Mouse (Mus musculus) hindbrain, embryonic 16.5 days (tissue): ENCODE results near the gene Atxn3. TPM values are rescaled to one million over a fixed set of nuclear protein-coding genes. Genes with fewer than 3 reads are reported as not detected.

Experiments
- ATAC-seq: fragments of 200-750 bp; cut with Nextera tagmentation; 2 replicates; pipeline ENCODE4 v1.8.0; 2017; ENCODE audit warnings: moderate TSS enrichment, moderate library complexity
- H3K27ac ChIP-seq: fragments of 300-500 bp; sonication (generic); 2 replicates; pipeline ENCODE4 v1.5.1; 2014; ENCODE audit warnings: low read depth, mild to moderate bottlenecking, control low read depth, low read length, moderate library complexity
- H3K27me3 ChIP-seq: fragments of 300-500 bp; sonication (generic); replicated peaks from 2 replicates; pipeline ENCODE4 v1.6.1; 2014; ENCODE audit warnings: low read length; ENCODE audit not compliant: control insufficient read depth, insufficient read depth
- H3K36me3 ChIP-seq: fragments of 300-500 bp; sonication (generic); 2 replicates; pipeline ENCODE4 v1.6.1; 2014; ENCODE audit warnings: mild to moderate bottlenecking, low read length, moderate library complexity, mixed read lengths; ENCODE audit not compliant: control insufficient read depth, insufficient read depth
- H3K4me1 ChIP-seq: fragments of 300-500 bp; sonication (generic); 2 replicates; pipeline ENCODE4 v1.6.1; 2014; ENCODE audit warnings: low read depth, low read length; ENCODE audit not compliant: control insufficient read depth, insufficient read depth
- H3K4me2 ChIP-seq: fragments of 300-500 bp; sonication (generic); 2 replicates; pipeline ENCODE4 v1.6.1; 2014; ENCODE audit warnings: mild to moderate bottlenecking, low read length, control low read depth, moderate library complexity
- H3K4me3 ChIP-seq: fragments of 300-500 bp; sonication (generic); 2 replicates; pipeline ENCODE4 v1.5.1; 2014; ENCODE audit warnings: mild to moderate bottlenecking, low read length, control low read depth, moderate library complexity
- H3K9ac ChIP-seq: fragments of 300-500 bp; sonication (generic); 2 replicates; pipeline ENCODE4 v1.6.1; 2014; ENCODE audit warnings: low read depth, mild to moderate bottlenecking, control low read depth, low read length, moderate library complexity
- H3K9me3 ChIP-seq: fragments of 300-500 bp; sonication (generic); 2 replicates; pipeline ENCODE4 v1.6.1; 2014; ENCODE audit warnings: mild to moderate bottlenecking, low read length, moderate library complexity; ENCODE audit not compliant: control insufficient read depth
- WGBS: fragments of 180-500 bp; shearing (Covaris S2); extraction: QIAGEN DNeasy Blood & Tissue Kit; methylation state at CpG from one replicate; pipeline ENCODE4 v1.1.7; 2014; 5-methylcytosine and 5-hydroxymethylcytosine counted together
- polyA plus RNA-seq: library from polyadenylated mRNA; unstranded; fragments of >200 nt; fragmentation: Nextera tagmentation; extraction: Ambion mirVana; gene quantifications from 2 replicates; pipeline ENCODE4 v1.2.1, GENCODE M21; 2015

Atxn3 gene
- polyA plus RNA-seq, 1 experiment from 2014 or later, result 9.0 TPM

DNA sequence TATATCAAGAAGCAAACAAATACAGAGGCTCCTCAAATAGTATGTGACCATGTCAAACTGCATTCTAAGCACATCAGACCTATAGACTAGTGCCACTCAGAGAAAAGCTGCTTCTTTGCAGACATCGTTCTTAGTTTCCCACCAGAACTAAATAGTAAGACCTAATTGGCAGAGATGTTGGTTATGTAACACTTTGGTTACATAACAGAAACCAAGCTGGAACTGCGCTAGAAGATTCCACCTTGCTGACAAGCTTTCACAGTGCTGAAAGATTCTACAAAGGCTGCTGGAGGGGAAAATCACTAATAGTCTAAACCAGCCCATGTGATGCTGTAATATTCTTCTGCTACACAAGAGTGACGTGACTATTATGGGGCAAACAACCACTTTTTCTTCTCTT lies 22.8 kb downstream of the Atxn3 start:
- H3K4me1 ChIP-seq, result no peaks in the 10 kb centered on the region
- H3K27ac ChIP-seq, result no peak overlapping the region
- no peaks in the 10 kb centered on the region for H3K27me3 ChIP-seq
- ATAC-seq, result no peak
- H3K9ac ChIP-seq, result no peak overlapping the region
- H3K9me3 ChIP-seq, result no peaks in the 10 kb centered on the region
- peaks cover 25% of the 10 kb centered on the region for H3K36me3 ChIP-seq
- H3K4me2 ChIP-seq, result no peak overlapping the region
- no peak overlapping the region for H3K4me3 ChIP-seq
- WGBS, result 97% methylated on average over 3 of the region's 3 CpGs

DNA sequence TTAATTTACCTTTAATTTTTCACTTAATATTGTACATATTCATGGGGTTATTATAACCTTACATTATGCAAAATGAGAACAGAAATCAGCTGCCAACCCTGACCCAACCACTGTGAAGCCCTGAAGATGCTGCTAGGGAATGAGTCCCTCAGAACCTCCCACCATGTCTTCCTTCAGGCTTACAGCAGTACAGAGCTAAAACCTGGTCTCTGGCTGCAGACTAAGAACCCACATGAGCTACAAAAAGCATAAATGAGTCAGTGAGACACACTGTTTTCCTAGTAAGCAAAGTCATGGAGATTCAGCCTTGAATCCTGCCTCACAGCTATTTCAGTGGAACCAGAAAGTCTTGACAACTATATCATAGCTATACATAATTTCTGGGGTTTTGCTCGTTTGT lies 29.6 kb downstream of the Atxn3 start:
- no peaks in the 10 kb centered on the region for H3K4me1 ChIP-seq
- no peaks in the 10 kb centered on the region for H3K9me3 ChIP-seq
- H3K36me3 ChIP-seq, result peaks cover 35% of the 10 kb centered on the region
- no peak overlapping the region for H3K4me3 ChIP-seq
- no peak for ATAC-seq
- H3K27ac ChIP-seq, result no peak overlapping the region
- H3K4me2 ChIP-seq, result no peak overlapping the region
- H3K27me3 ChIP-seq, result no peaks in the 10 kb centered on the region
- WGBS, result 87% methylated on average over 1 of the region's 1 CpGs
- H3K9ac ChIP-seq, result no peak overlapping the region

DNA sequence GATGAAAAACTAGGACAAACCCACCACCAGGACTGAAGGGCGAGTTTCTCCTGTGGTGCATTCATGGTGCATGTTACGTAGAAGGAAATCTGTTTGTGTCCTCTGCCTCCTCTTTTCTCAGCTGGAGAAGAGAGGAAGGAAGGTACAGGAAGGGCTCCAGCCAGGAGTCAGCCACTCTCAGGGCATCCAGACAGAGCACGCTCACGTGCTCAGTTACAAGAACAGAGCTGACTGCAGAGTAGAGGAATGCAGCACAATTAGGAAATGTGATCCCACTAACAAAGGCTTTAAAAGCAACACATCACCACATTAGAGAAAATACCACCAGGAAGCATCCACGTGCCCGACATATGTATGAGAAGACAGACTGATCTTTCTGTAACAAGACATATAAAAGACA lies 35.7 kb downstream of the Atxn3 start:
- Histone ChIP-seq H3K36me3 (peaks cover 15% of the 10 kb centered on the region), H3K9me3 (no peaks in the 10 kb centered on the region), H3K4me3 (no peak overlapping the region), H3K4me2 (no peak overlapping the region), H3K9ac (no peak overlapping the region), H3K4me1 (no peaks in the 10 kb centered on the region), H3K27ac (no peak overlapping the region), H3K27me3 (no peaks in the 10 kb centered on the region)
- WGBS, result 93% methylated on average over 6 of the region's 6 CpGs
- ATAC-seq, result no peak

DNA sequence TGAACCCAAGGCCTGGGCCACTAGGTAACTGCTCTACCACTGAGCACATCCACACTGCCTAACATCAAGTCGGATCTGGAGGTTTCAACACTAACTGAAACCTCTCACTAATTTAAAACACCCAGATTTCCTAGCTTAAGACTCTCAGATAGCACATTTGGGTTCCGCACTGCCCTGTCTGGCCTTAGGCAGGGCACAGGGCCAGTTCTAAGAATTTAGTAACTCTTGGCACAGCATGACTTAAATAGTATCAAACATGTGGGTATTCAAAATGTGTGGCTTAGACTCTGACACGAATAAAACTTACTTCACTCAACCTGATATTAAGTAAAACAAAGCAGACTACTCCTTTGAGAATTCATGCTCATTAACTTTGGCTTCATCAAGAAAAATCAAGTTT lies 38.2 kb downstream of the Atxn3 start:
- Histone ChIP-seq H3K9me3 (no peaks in the 10 kb centered on the region), H3K4me3 (no peak overlapping the region), H3K27me3 (no peaks in the 10 kb centered on the region), H3K4me2 (no peak overlapping the region), H3K4me1 (no peaks in the 10 kb centered on the region), H3K36me3 (peaks cover 10% of the 10 kb centered on the region; the same call in 1 of the 2 replicates), H3K9ac (no peak overlapping the region), H3K27ac (no peak overlapping the region)
- 89% methylated on average over 3 of the region's 3 CpGs for WGBS
- no peak for ATAC-seq

DNA sequence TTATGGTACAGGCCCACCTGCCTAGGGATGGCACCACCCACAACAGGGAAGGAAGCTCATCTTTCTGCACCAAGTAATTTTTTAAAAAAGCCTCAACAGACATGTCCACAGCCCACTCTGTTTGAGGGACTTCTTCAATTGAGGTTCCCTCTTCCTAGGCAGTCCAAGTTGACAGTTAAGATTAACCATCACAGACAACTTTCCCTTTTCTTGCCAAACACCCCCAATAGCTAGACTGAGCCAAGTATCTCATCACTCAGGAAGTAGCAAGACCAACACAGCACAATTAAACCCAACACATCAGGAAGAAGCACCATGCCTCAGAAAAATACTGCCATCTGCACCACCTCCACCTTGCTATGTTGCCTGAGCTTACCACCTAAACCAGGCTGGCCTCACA lies 40.9 kb downstream of the Atxn3 start:
- Histone ChIP-seq H3K4me2 (no peak overlapping the region), H3K36me3 (0 out of 2 replicates have a peak, but pooled peaks cover under 1% of the 10 kb centered on the region), H3K27me3 (no peaks in the 10 kb centered on the region), H3K9me3 (no peaks in the 10 kb centered on the region), H3K4me3 (no peak overlapping the region), H3K9ac (no peak overlapping the region), H3K27ac (no peak overlapping the region), H3K4me1 (peaks cover 5% of the 10 kb centered on the region)
- ATAC-seq, result no peak

DNA sequence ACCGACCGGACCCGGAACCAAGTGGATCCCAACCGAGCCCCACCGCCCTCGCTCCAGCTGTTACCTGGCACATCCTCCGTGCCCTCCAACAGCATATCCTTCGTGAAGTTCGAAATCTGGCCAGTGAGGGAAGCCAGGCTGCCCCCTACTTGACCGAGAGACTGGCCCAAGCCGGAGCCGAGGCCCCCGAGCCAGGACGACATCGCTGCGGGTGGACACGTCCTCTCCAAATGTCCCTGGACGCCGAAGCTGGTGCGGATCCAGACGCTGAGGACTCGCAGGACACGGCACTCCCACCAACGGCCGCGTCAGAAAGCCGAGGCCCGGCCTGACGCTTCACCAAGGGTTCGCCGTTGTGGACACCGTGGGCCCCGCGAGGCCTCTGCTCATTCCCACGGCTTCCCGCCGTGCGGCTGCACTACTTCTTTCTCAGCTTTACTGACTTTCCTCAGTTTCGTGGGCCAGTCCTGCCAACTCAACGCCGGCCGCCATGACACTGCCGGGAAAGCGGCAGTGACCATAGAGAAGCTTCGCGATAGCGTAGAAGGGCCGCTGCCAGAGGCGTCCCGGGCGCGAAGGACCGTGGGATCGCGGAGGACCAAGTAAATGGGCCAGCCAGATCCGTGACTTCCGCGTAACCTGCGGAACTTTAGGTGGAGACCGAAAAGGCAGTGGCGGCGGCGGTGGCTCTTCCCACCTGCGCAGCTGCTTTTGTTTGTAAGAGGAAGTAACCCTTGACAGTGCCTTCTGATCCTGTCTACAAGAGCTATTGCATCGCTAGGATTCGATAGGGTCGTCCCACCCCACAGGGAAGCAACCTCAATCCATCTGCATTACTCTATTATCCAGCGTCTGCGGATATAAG lies 45.2 kb downstream of the Atxn3 start, which contains the start of gene Trip11:
Gene Trip11, minus strand, starts transcription at position 642 of the 865 bp plus-strand sequence.
- peak within 1 kb of the TSS; percentile 63 for H3K4me2 ChIP-seq

DNA sequence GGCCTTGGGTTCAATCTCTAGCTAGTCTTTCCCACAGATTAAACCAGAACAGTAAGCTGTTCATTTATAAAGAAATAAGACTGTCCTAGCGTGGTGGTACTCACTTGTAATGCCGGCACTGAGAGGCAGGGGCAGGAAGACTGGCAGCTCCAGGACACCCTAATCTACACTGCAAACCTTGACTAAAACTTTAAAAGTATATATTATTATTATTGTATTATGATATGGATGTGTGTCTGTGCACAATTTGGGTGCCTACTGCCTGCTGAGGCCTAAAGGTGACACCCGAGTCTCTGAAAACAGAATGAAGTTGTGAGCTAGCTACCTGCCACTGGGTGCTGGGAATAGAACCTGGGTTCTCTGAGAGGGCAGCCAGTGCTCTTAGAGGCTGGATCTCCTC lies 46.7 kb downstream of the Atxn3 start:
- no peaks in the 10 kb centered on the region for H3K27me3 ChIP-seq
- no peak overlapping the region for H3K9ac ChIP-seq
- no peak overlapping the region for H3K27ac ChIP-seq
- peak overlapping the region; percentile 63 for H3K4me2 ChIP-seq
- 77% methylated on average over 3 of the region's 3 CpGs for WGBS
- peaks cover 18% of the 10 kb centered on the region for H3K4me1 ChIP-seq
- no peak for ATAC-seq
- H3K9me3 ChIP-seq, result no peaks in the 10 kb centered on the region
- H3K4me3 ChIP-seq, result peak overlapping the region; percentile 82
- peaks cover 8% of the 10 kb centered on the region; the same call in 1 of the 2 replicates for H3K36me3 ChIP-seq

More for the DNA sequence above, 45.2 kb downstream of the Atxn3 start, which contains the start of gene Trip11:
- no peaks in the 10 kb centered on the region for H3K9me3 ChIP-seq
- WGBS, result under 1% methylated on average over 69 of the region's 69 CpGs
- H3K9ac ChIP-seq, result peak within 1 kb of the TSS; percentile 89
- ATAC-seq, result peak; percentile 97
- H3K4me1 ChIP-seq, result peaks cover 18% of the 10 kb centered on the region
- no peaks in the 10 kb centered on the region for H3K27me3 ChIP-seq
- H3K4me3 ChIP-seq, result peak within 1 kb of the TSS; percentile 82
- H3K36me3 ChIP-seq, result peaks cover 8% of the 10 kb centered on the region; the same call in 1 of the 2 replicates
- H3K27ac ChIP-seq, result peak within 1 kb of the TSS; percentile 88

DNA sequence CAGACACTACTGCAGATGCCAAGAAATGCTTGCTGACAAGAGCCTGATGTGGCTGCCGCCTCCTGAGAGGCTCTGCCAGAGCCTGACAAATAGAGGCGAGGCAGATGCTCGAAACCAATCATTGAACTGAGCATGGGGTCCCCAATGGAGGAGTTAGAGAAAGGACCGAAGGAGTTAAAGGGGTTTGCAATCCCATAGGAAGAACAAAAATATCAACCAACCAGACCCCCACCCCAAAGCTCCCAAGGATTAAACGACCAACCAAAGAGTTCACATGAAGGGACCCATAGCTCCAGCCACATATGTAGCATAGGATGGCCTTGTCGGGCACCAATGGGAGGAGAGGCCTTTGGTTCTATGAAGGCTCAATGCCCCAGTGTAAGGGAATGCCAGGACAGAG lies 47.7 kb downstream of the Atxn3 start:
- no peak overlapping the region for H3K4me3 ChIP-seq
- 88% methylated on average over 6 of the region's 6 CpGs for WGBS
- H3K9me3 ChIP-seq, result no peaks in the 10 kb centered on the region
- H3K27ac ChIP-seq, result no peak overlapping the region
- peaks cover 8% of the 10 kb centered on the region; the same call in 1 of the 2 replicates for H3K36me3 ChIP-seq
- no peak overlapping the region for H3K4me2 ChIP-seq
- no peaks in the 10 kb centered on the region for H3K27me3 ChIP-seq
- no peak overlapping the region for H3K9ac ChIP-seq
- peaks cover 18% of the 10 kb centered on the region for H3K4me1 ChIP-seq
- no peak for ATAC-seq

DNA sequence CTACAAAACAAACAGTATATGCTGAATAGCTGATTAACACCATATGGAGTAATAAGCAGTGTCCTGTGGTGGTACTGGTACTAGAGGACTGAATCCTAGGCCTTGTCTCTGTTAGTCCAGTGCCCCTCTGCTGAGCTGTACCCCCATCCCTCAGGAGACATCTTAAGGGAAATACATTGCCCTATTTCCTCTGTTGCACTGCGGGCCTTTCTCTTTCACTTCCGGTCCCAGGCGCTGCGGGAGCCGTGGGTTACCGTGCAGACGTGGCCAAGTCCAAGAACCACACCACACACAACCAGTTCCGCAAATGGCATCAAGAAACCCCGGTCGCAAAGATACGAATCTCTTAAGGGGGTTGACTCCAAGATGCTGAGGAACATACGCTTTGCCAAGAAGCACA lies 52.2 kb downstream of the Atxn3 start:
- no peak overlapping the region for H3K27ac ChIP-seq
- ATAC-seq, result no peak
- H3K9me3 ChIP-seq, result no peaks in the 10 kb centered on the region
- no peak overlapping the region for H3K4me3 ChIP-seq
- peaks cover 11% of the 10 kb centered on the region for H3K36me3 ChIP-seq
- H3K9ac ChIP-seq, result no peak overlapping the region
- no peaks in the 10 kb centered on the region for H3K4me1 ChIP-seq
- H3K4me2 ChIP-seq, result no peak overlapping the region
- 96% methylated on average over 12 of the region's 12 CpGs for WGBS
- no peaks in the 10 kb centered on the region for H3K27me3 ChIP-seq
